Mouse (Mus musculus) CD4-positive, CD25-positive, alpha-beta regulatory T cell, adult 2 months (primary cell): ENCODE data around the gene Ftl1.
A peak's percentile ranks its signal among the peaks of the same experiment; 100 is the strongest.

ENCODE experiments used
- DNase-seq: peaks from one replicate; pipeline ENCODE4 v3.0.0-alpha.2; 2012; ENCODE audit warnings: low read depth, low spot score

Gene Ftl1

DNA sequence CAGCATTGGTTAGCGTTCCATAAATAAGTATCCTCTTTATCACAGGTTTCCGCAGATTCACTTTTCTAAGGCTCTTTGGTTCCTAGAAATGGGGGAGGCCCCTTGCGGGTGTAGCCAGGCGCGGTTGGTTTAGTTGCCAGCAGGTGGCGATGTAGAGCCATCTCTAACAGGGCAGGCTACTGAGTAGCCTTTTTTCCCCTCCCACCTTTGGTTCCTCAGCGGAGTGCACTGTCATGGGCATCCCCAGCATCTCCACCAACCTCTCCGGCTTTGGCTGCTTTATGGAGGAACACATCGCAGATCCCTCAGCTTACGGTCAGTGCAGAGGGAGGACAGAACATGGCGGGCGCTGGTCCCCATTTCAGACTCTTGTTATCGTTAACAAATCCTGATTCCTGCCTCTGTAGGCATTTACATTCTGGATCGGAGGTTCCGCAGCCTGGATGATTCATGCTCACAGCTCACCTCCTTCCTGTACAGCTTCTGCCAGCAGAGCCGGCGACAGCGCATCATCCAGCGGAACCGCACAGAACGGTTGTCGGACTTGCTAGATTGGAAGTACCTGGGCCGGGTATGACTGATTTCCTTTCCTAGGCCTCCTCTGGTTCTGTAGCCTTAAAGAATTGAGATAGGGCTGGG is 8.2 kb downstream of the Ftl1 start:
- peak; percentile 93 for DNase-seq

GRCm38 (mm10) chr7:45449974-45450373 is 9.7 kb downstream of the Ftl1 start:
- DNase-seq: no peak

DNA sequence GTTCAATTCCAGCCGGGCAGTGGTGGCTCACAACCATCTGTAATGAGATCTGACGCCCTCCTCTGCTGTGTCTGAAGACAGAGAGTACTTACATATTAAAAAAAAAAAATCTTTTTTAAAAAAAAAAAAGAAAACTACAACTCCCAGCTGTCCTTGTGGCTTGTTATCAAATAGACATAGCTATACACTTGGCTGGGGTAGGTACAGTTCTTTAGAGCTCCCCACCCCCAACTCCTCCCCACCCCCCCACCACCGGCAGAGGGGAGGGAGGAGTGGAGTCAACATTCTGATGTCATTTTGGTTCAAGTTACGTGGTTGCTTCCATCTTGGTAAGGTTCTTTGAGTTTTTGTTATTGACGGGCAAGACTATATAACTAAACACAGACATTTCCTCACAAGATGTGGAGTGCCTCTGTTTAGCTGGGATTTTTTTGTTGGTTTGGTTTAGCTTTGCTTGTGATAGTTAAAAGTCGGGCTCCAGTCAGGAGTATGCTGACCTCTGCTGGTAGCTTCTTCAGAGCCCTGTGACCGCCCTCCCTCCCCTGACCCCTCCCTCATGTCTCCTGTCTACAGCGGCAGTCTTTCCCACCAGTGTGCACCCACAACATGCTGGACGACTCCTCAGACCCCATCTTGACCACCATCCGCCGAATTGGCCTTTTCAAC is 12.2 kb downstream of the Ftl1 start:
- DNase-seq: peak; percentile 72

DNA sequence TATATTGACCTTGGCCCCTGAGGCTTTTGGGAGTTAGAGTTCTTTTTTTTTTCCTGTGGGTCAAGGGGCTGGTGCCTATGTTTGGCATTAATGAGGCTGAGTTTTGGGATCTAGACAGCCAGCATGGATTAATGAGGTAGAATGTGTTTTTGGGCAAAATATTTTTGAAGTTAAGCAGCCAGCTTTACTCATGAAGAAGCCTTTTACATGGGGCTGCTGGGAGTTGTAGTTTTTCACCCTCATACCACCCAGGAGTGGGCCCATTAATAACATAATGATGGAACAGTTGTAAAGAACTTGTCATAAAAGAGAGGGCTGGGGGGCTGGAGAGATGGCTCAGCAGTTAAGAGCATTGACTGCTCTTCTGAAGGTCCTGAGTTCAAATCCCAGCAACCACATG is 13.1 kb downstream of the Ftl1 start:
- no peak for DNase-seq

- DNase-seq: no peak
Measured at GRCm38 (mm10) chr7:45443526-45444420, 15.9 kb downstream of the Ftl1 start.

GRCm38 (mm10) chr7:45437521-45438276 is 22.0 kb downstream of the Ftl1 start, which contains the start of gene Ruvbl2:
TSS of gene Ruvbl2 (minus strand) at chr7:45438096.
- no peak for DNase-seq

- DNase-seq: no peak
Measured at GRCm38 (mm10) chr7:45437046-45437445, 22.6 kb downstream of the Ftl1 start.

GRCm38 (mm10) chr7:45436444-45436843 is 23.2 kb downstream of the Ftl1 start:
- no peak for DNase-seq

DNA sequence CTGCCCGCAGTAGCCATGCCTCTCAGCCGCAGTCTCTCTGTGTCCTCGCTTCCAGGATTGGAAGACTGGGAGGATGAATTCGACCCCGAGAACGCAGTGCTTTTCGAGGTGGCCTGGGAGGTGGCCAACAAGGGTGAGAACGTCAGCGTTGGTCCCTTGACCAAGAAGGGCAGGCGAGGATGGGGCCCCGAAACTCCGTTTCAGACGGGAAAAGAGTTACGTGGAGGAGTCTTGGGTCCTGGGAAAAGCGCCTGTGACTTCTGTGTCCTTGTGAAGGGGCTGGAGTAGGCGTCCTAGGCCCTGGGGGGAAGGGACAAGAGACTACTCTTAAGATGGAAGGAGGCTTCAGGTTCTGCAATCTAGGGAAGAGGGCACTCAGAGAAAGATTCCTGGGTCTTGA is 24.6 kb downstream of the Ftl1 start:
- DNase-seq: no peak

- DNase-seq: peak; percentile 100
Measured at GRCm38 (mm10) chr7:45434203-45435015, 25.3 kb downstream of the Ftl1 start, which contains the start of gene Gys1. TSS of gene Gys1 (plus strand) at chr7:45434844.

DNA sequence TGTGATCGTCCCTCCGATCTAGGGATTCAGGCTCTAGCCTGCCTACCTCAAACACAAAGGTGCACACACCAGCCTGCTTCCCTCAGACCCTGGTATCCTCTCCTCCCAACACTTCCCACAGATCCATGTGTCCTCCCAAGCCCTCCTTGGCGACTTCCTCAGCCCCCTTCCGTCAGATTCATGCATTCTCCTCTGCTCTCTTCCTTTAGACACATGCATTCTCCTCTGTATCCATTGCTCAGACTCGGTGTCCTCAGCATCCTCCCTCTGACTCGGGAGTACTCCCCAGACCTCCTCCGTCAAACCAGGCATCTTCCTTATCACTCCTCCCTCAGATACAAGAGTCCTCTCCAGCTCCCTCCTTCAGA is 25.9 kb downstream of the Ftl1 start:
- DNase-seq: no peak

DNA sequence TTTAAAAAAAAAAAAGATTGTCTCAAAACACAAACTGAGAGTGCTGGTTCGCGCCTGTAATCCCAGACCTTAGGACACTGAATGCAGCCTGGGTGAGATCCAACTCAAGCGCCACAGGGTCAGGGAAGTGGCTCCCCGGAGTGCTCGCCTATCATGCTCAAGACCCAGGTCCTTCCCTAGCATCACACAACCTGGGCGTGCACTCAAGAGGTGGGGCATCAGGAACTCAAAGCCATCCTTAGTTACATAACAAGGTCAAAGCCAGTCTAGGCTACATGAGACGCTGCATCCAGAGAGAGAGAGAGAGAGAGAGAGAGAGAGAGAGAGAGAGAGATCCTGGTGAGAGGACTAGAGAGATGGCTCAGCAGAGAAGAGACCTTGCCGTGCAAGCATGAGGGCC is 33.1 kb downstream of the Ftl1 start:
- no peak for DNase-seq

- DNase-seq: no peak
Measured at GRCm38 (mm10) chr7:45421194-45421593, 38.5 kb downstream of the Ftl1 start.

DNA sequence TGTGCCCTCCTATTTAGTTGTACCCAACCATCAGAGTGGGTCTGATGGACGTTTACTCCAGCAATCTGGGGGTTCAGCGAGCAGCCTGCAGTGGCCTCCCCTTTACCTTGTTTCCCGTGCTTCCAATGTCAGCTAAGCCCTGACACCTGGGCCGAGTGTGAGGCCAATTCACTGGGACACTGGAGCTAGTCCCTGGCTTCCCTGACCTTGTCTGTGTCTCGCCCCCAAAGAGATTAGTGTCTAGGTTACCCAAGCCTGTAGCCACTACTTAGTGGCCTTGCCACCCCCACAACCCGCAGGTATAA is 39.1 kb downstream of the Ftl1 start, which contains the start of gene Lhb:
Gene Lhb (plus strand): TSS at position 206 of the 305 bp plus-strand sequence.
- no peak for DNase-seq

DNA sequence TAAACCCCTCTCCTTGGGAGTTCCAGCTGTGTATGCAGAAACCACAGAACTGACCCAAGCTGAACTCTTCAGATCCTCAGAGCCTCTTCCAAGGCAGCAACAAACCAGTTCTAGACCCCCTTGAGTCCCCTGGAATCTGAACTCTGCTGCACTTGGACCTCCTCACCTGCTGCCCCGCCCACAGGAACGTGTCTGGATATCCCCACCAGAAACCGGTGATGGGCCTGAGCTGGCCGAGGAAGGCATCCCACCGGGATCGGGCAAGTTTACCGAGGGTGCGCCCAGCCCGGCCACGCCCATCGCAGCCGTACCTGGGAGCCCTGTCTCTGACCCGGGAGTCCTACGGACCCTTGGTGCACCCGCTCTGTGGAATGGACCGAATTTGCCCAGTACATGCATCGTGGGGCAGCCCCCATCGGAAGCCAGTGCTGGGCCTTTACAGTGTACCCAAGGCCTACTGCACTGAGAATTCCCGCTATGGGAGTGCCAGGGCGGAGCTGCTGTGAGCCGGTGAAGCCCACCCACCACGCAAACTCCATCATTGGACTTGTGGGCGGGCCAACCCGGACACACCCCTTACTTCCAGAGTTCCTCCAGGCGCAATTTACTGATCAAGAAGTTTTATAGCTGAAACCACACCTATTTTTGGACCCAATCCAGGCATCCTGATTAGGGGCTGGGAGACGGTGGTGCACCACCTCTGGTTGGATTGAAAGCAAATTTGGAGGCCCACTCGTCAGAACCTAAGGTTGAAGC is 39.6 kb downstream of the Ftl1 start:
- no peak for DNase-seq

DNA sequence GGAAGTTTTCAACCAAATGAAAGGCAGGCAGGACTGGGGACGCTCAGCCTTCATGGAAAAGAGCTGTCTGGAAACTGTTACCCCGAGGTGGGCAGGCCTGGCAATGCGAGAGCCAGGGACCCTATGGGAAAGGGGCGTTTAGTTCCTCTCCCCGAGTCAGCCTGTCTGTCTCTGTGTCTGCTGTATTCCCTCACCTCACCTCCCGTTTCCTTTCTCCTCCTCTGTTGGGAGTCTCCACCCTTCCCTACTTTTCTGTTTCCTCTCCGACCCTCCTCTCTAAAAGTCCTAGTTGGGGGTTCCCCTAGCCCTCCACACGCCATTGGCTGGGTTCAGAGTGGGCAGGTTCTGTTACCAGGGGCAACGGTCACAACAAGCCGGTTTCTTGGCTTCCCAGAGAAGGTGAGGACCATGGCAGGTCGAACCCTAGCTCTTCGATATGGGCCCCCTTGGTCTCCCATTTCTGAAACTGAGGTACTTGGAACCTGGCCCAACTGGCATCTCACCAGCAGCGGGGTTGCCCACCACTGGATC is 41.7 kb downstream of the Ftl1 start:
- no peak for DNase-seq

DNA sequence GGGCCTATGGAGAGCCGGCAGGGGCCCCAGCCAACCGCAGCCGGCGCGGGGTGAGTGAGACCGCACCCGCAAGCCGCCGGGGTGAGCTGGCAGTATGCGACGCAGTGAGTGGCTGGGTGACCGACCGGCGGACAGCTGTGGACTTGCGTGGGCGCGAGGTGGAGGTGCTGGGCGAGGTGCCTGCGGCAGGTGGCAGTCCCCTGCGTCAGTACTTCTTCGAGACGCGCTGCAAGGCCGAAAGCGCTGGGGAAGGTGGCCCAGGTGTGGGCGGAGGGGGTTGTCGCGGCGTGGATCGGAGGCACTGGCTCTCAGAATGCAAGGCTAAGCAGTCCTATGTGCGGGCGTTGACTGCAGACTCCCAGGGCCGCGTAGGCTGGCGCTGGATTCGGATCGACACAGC is 44.0 kb downstream of the Ftl1 start:
- DNase-seq: peak; percentile 65

DNA sequence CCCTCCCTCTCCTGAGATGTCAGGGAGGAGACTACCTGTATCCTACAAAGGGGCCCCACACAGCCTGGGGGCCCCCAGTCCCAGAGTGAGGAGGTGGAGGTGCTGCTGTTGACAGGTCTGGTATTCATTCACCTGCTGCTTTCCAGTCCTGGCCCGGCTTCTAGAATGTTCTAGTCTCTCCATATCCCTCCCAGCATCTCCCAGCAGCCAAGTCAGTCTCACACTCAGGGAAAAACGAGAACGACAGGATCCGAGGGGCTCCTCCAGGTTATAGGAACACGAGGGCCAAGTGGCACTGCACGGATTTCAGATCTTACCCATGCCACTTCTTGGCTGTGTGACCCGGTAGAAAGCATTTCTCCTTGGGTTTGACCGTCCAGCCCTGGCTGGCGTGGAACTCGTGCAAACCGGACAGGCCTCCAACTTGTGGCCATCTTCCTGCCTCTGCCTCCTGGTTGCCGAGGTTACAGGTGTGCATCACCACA is 44.9 kb downstream of the Ftl1 start:
- no peak for DNase-seq

DNA sequence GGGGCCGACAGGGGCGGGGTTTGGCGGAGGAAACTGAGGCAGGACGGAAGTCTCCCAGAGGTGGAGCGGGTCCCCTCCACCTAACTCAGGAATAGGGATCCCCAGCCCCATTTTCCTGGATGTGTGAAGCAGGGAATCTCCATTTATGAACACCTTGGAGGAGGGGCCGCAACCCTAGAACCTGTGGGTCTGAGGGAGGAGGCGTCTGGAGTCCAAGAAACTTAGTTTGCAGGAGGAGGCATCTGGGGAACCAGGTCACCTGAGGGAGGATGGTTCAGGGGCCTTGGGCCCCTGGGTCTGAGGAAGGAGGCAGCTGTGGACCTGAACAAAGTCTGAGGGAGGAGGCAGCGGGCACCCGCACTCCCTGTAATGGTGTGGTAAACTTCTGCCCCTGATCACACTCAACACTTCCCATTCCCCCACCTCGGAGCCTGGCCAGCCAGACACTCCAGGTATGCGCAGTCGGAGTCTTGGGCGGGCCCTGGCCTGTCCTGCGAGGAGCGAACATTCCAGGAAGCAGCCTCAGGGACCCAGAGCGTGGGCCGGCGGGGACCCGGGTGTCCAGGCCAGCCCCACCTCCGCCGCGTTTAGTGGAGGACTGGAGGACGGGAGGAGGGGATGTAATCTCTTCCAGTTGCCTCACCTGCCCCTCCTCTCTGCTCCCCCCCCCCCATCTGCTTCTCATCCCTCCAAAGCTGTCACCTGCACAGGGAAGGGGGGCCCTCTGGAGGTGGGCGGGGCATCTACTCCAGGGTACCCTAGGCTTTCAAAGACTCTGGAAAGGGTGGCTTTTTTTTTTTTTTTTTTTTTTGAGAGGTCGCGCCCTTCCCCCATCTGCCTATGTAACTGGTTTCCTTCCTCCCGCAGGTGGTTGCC is 45.6 kb downstream of the Ftl1 start:
- DNase-seq: peak; percentile 27
